Mouse (Mus musculus) cerebellum, adult 8-10 months (tissue): ENCODE data around the gene Cpsf6.

Source experiments
- DNase-seq: peaks from one replicate; pipeline ENCODE4 v3.0.0; 2022

Cpsf6 gene

DNA sequence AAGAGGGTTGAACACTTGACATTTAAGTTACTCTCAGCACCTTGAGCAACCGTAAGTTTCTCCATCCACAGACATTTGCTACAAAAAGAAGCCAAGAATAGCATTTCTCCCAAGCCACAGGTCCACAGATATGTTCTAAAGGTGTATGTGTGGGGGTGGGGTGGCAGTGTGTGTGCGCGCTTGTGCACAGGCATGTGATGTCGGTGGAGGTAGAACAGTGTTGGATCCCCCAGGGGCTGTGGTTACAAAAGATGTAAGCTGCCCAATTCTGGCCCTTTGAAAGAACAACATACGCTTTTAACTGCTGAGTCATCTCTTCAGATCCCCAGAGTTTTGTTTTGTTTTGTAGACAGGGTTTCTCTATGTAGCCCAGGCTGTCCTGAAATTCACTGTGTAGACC, 57.2 kb downstream of the Cpsf6 start:
- DNase-seq, result no peak

GRCm38 (mm10) chr10:117320571-117320981, 59.2 kb downstream of the Cpsf6 start:
- DNase-seq, result no peak

- DNase-seq, result no peak
These were observed 63.4 kb downstream of the Cpsf6 start for GRCm38 (mm10) chr10:117316391-117316790.

GRCm38 (mm10) chr10:117313133-117313532, 66.7 kb downstream of the Cpsf6 start:
- DNase-seq, result no peak

GRCm38 (mm10) chr10:117312168-117312567, 67.6 kb downstream of the Cpsf6 start:
- DNase-seq, result no peak

GRCm38 (mm10) chr10:117304371-117304770, 75.4 kb downstream of the Cpsf6 start:
- DNase-seq, result no peak

- no peak for DNase-seq
These were observed 78.1 kb downstream of the Cpsf6 start for GRCm38 (mm10) chr10:117301688-117302087.

- no peak for DNase-seq
These were observed 79.8 kb downstream of the Cpsf6 start for GRCm38 (mm10) chr10:117299901-117300520.

DNA sequence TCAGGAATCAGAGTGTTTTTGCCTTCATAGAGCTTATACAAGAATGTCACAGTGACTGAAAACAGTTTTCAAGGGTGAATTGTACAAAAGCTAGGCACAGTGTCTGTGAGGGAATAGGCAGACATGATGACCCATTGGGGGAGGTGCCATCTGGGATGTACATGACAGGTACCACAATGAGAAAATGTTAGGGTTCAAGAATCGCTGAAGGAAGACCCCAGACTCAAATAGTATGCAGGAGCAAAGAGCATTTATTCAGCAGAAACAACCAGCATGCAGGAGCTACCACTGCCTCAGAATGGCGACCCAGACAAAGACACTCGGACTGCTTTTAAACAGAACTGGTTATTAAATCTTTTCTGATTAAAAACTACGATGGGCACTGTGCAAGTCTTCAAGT, 80.7 kb downstream of the Cpsf6 start:
- DNase-seq, result no peak

DNA sequence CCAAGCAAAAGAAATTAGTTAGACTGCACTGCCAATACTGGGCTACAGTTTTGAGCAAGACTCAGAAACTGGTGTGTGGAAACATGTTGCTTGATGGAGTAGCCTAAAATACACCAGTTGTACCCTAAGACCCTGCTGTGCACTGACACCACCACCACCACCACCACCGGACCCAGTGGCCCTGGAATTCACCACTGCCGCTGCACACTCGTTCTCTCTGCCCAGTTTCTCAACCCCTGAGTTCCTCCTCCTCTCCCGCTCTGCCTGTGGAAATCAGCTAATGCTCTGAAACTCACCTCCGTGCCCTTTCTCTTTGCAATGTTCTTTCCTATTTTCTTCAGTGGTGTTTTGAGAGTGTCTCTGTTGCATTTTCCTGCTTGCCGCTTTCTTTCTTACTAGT, 81.5 kb downstream of the Cpsf6 start:
- no peak for DNase-seq
